Mouse (Mus musculus) E14TG2a.4 (cell line): ENCODE measurements around the gene Nes.
A peak's percentile ranks its signal among the peaks of the same experiment; 100 is the strongest.

Experiments
- H3K27me3 ChIP-seq: 2 replicates; pipeline ENCODE4 v1.6.1; 2014; ENCODE audit warnings: low read length, control low read depth; ENCODE audit not compliant: insufficient read depth
- H3K36me3 ChIP-seq: 2 replicates; pipeline ENCODE4 v1.6.1; 2014; ENCODE audit warnings: low read length, control low read depth; ENCODE audit not compliant: insufficient read depth
- H3K4me1 ChIP-seq: replicated peaks from 2 replicates; pipeline ENCODE4 v1.6.1; 2014; ENCODE audit warnings: low read depth, low read length, control low read depth
- H3K4me3 ChIP-seq: replicated peaks from 2 replicates; pipeline ENCODE4 v1.5.1; 2014; ENCODE audit warnings: mild to moderate bottlenecking, low read length
- H3K9me3 ChIP-seq: 2 replicates; pipeline ENCODE4 v1.6.1; 2014; ENCODE audit warnings: low read length, control low read depth
- CTCF ChIP-seq: conservative IDR thresholded peaks from 2 replicates; pipeline ENCODE4 v1.5.1; 2014; ENCODE audit warnings: low read length
- NANOG ChIP-seq: IDR thresholded peaks from 2 replicates; pipeline ENCODE4 v1.6.1; 2014; ENCODE audit warnings: borderline replicate concordance, low read length, mixed read lengths
- POU5F1 ChIP-seq: IDR thresholded peaks from 2 replicates; pipeline ENCODE4 v1.6.1; 2014; ENCODE audit warnings: low read length, borderline replicate concordance

Nes gene

DNA sequence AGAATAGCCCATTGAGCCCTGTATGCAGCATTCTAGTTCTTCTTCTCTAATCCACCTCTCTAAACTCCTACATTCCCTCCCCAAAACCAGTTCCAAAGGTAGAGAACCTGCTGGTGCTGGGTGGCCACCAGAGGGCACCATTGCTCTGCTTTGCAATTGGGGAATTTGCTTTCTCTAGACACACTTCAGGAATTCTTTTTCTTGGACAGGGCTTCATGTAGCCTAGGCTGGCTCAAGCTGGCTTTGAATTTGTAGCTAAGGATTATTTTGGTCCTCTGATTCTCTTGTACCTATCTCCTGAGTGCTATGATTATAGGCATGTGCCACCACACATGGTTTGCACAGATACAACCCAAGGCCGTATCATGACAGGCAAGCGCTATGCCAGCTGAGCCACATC is 35.1 kb upstream of the Nes start:
- Histone ChIP-seq H3K27me3 (no peaks in the 10 kb centered on the region), H3K4me3 (no peak overlapping the region), H3K36me3 (peaks cover 96% of the 10 kb centered on the region), H3K4me1 (peaks cover 63% of the 10 kb centered on the region), H3K9me3 (no peaks in the 10 kb centered on the region)
- TF ChIP-seq CTCF, result peak; percentile 98
- TF ChIP-seq NANOG, result no peak

DNA sequence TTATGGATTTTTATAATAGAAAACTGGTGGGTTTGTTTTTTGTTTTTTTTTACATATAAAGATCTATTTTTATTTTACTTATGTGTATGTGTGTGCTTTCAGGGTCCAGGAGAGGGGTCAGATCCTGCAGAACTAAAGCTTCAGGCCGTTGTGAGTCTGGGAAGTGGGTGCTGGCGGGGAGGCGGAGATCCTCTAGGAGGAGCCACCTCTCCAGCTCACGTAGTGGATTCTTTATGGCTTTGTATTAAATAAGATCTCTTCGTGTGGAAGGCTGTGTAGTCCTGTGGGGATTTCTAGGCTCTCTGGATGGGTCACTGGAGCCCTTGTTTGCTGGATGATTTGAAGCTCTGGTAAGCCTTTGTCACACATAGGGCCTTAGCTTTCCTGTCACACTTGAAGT is 30.3 kb upstream of the Nes start:
- peaks cover 47% of the 10 kb centered on the region for H3K4me1 ChIP-seq
- H3K9me3 ChIP-seq, result no peaks in the 10 kb centered on the region
- TF ChIP-seq CTCF (no peak), POU5F1 (no peak), NANOG (no peak)
- no peak overlapping the region for H3K4me3 ChIP-seq
- H3K36me3 ChIP-seq, result peaks cover 100% of the 10 kb centered on the region
- peaks cover 5% of the 10 kb centered on the region for H3K27me3 ChIP-seq

DNA sequence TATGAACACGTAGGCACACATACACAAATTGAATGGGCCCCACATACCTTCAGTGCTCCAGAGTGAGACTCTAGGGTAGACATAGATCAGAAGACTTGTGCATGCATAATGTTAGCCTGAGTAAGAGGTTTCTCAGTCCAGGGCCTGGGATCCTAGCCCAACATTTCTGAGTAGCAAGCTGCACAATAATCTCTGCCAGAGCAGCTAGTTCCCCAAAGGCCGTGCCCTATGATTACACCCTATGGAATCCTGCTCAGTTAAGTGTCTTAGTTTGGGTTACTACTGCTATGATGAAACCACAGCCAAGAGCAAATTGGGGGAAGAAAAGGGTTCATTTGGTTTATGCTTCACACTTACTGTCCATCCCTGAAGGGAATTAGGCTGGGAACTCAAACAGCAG is 28.4 kb upstream of the Nes start:
- TF ChIP-seq NANOG (no peak), POU5F1 (no peak), CTCF (no peak)
- Histone ChIP-seq H3K27me3 (peaks cover 22% of the 10 kb centered on the region), H3K4me3 (no peak overlapping the region), H3K9me3 (no peaks in the 10 kb centered on the region), H3K4me1 (peaks cover 51% of the 10 kb centered on the region), H3K36me3 (peaks cover 83% of the 10 kb centered on the region)

DNA sequence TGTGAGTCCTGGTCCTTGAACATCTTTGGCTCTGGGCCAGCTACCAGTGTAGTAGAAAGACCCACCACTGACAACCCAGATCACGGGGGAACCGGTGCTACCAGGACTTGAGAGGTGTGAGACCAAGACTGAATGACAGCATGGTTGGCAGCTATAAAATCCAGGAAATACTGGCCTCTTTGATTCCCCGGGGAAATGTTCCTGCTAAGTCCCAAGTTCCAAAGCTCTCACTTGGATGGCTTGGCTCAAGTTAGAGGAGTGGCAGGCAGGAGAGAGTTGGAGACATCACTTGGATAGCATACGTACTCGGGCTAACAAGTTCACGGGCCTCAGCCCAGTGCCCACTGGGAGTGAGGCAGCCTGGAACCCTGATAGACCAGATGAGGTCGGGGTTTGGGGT is 27.3 kb upstream of the Nes start:
- Histone ChIP-seq H3K36me3 (peaks cover 72% of the 10 kb centered on the region), H3K27me3 (peaks cover 32% of the 10 kb centered on the region), H3K9me3 (no peaks in the 10 kb centered on the region), H3K4me3 (no peak overlapping the region), H3K4me1 (peaks cover 58% of the 10 kb centered on the region)
- TF ChIP-seq NANOG (no peak), POU5F1 (no peak), CTCF (no peak)

DNA sequence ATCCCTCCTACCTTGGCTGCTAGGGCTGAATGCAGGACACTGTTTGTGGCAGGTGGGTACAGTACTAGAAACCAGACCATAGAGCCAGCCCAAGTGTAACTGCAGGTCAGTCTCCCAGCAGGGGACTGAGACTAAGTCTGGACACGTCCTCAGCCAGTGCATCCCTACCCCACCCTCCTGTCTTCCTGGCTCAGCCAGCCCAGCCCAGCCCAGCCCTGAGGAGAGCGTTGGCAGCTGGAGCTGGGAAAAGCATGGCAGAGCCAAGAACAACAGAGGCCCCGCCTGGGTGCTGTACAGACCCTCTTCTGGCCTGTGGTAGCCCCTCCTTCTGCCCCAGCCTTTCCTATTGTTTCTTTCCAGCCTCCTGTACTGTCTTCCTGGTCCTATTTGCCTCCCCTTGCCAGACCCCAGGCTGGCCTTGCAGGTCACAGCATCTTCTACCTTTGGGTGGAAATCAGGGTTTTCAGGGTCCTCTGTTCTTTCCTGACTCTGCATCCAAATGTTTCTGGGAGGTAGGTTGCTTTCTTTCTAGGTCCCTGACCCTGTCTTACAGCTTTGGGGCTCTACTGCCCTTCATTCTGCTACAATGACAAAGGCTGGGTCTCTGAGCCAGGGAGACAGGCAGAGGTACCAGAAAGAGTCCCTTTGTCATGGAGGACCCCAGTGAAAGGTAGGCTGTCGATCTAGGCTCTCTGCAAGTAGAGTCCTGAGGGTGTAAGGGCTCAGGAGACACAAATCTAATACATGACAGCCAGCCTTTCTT is 25.9 kb upstream of the Nes start:
- H3K4me1 ChIP-seq, result peaks cover 71% of the 10 kb centered on the region
- H3K36me3 ChIP-seq, result peaks cover 58% of the 10 kb centered on the region
- TF ChIP-seq POU5F1 (no peak), NANOG (no peak), CTCF (no peak)
- no peaks in the 10 kb centered on the region for H3K9me3 ChIP-seq
- peaks cover 46% of the 10 kb centered on the region for H3K27me3 ChIP-seq
- peak overlapping the region; percentile 17; the same call in 1 of the 2 replicates for H3K4me3 ChIP-seq

DNA sequence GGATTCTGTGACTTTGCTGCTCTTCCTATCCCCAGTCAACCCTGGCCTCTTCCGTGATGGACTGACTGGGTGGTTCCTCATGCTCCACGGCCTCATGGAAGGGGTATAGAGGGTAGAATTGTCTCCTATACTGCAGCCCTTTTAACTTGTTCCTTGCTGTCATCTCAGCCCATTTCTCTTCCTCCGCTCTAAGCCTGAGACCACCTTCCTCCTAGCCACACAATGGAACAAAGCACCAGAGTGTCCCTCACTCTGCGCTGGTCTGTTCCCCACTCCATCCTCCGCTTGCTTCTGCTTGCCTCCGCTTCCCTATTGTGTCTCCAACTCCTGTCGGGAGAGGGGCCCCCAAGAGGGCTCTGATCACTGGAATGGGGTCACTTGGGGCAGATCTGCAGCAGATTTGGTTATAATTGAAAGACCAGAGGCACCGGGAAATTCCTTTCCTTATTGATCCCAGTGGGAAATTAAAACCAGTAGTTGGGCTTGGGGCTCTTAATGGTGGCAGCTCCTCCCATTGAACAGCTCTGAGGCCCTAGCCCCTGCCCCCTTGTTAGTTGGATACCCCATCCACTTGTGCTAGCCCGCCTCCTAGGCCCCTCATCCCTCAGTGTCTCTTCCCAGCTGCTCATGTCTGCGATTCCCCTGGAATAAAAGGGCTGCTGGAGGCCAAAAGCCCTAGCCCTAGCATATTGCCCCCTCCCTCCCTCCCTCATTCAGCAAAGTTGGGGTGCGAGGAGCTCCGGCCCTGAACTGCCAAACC is 24.9 kb upstream of the Nes start:
- TF ChIP-seq NANOG, result no peak
- no peak for TF ChIP-seq CTCF
- TF ChIP-seq POU5F1, result no peak
- peaks cover 78% of the 10 kb centered on the region for H3K4me1 ChIP-seq
- no peaks in the 10 kb centered on the region for H3K9me3 ChIP-seq
- peaks cover 49% of the 10 kb centered on the region for H3K36me3 ChIP-seq
- H3K27me3 ChIP-seq, result peaks cover 55% of the 10 kb centered on the region
- 0 out of 2 replicates have a peak overlapping the region, but pooled peaks have one; percentile 17 for H3K4me3 ChIP-seq

DNA sequence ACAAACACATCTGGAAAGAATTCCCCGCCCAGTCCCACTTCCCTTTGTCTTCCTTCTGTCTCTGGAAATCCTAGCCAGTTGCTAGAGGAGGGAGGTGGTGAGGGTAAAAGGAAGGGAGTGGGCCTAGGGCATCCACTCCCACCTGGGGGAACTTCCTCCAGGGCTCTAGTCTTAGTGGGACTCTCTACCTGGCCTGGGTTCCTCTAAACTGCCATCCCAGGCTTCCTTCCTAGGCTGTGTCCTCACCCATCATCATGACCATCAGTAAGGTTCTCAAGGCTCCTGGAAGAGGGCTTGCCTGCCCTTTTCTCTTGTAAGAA is 24.4 kb upstream of the Nes start:
- Histone ChIP-seq H3K36me3 (peaks cover 43% of the 10 kb centered on the region), H3K4me1 (peaks cover 78% of the 10 kb centered on the region), H3K27me3 (peaks cover 61% of the 10 kb centered on the region), H3K4me3 (peak overlapping the region; percentile 48), H3K9me3 (no peaks in the 10 kb centered on the region)
- TF ChIP-seq CTCF (no peak), POU5F1 (no peak), NANOG (no peak)

DNA sequence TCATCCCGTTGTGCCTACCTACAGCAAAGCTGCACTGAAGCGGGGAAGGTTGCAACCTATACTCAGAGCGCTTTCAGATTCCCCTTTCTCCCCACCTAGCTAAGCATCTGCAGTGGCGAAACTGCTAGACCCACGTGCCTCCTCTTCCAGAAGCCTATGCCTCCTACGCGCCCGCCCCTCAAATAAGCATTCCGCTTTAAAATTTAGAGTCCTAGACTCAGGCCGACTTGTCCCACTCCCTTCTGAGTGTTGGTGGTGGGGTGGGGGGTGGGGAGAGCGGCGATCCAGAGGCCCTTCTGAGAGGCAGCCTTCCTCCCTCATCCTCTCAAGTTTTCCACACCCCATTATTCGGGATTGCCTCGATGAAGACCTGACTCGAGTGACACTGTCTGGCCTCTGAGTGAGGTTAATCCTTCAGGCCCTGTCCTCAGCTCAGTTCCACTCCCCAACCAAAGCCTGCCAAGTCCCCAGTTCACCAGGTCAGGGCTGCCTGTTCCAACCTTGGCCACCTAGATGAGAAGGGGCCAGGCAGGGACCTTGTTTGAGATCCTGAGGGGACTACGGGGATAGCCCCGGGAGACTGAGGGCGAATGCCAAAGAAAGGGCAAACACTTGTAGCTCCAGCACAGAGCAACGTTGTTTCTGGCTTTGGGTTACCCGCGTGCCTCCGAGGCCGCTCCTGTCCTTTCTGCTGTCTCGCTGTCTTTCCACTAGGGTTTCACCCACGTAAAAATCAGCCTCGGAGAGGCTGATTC is 23.6 kb upstream of the Nes start:
- Histone ChIP-seq H3K9me3 (no peaks in the 10 kb centered on the region), H3K36me3 (peaks cover 36% of the 10 kb centered on the region), H3K4me1 (peaks cover 85% of the 10 kb centered on the region), H3K4me3 (peak overlapping the region; percentile 48), H3K27me3 (peaks cover 68% of the 10 kb centered on the region)
- TF ChIP-seq CTCF, result no peak
- no peak for TF ChIP-seq POU5F1
- no peak for TF ChIP-seq NANOG
